In the genomic region with DNA sequence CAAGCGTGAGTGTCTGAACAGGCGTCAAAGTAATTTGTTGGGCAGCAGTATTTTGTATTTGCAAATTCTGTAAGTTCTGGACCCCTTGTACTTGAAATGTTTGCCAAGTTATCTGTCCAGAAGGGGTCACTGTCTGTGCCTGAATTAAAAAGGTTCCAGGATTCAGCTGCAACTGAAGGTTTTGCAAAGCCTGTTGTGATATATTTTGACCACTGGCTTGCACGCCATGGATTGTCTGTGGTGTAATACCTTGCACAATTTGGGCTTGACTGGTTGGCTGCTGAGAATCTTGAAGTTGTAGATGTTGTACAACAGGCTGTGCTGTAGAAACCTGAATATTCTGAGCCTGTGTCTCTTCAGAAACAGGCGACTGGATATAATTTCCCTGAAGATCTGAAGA, we compare ENCODE assay signal across 17 mouse cellular contexts. TPM values are rescaled to one million over a fixed set of nuclear protein-coding genes. Genes with fewer than 3 reads are reported as not detected.
DNase-seq lines count a peak whose midpoint lies in the region; ATAC-seq and TF ChIP-seq lines count a peak whose summit lies in the region.
"Had no signal": no experiment of that assay in that cellular context is flagged by ENCODE, and none has a peak within 500 bp of the region (broad histone marks: within the 10 kb centered on the region; RNA-seq: fewer than 3 reads in every experiment).

No protein-coding gene starts in this region.

- WGBS in hindbrain, postnatal 0 days = 89% methylated on average over 4 of the region's 4 CpGs
- WGBS in hindbrain, embryonic 16.5 days = 93% methylated on average over 4 of the region's 4 CpGs
- WGBS in midbrain, postnatal 0 days = 94% methylated on average over 4 of the region's 4 CpGs
- 95% methylated on average over 4 of the region's 4 CpGs for WGBS in midbrain, embryonic 13.5 days
- WGBS in midbrain, embryonic 14.5 days = 93% methylated on average over 4 of the region's 4 CpGs

- intact Hi-C loops in left cerebral cortex, postnatal 25 days (cut with DNase I) = no loop called here

- no peak overlapping the region for H3K4me3 ChIP-seq in hindbrain, postnatal 0 days (ENCODE audit: low read length)
- H3K4me3 ChIP-seq in hindbrain, embryonic 16.5 days (ENCODE audit: low read length) = no peak overlapping the region
- H3K4me3 ChIP-seq in midbrain, postnatal 0 days (ENCODE audit: low read depth, low read length) = no peak overlapping the region
- H3K4me3 ChIP-seq in midbrain, embryonic 13.5 days (replicated peaks) = no peak overlapping the region
- H3K4me3 ChIP-seq in midbrain, embryonic 14.5 days (replicated peaks; ENCODE audit: low read depth, low read length) = no peak overlapping the region
- H3K4me3 ChIP-seq: embryonic facial prominence, embryonic 13.5 days; forebrain, embryonic 12.5 days; heart, embryonic 15.5 days; hindbrain, embryonic 13.5 days; limb, embryonic 10.5 days; megakaryocyte, embryonic 14.5 days had no signal

- H3K4me2 ChIP-seq in hindbrain, postnatal 0 days (ENCODE audit: low read depth, low read length) = no peak overlapping the region
- H3K4me2 ChIP-seq in hindbrain, embryonic 16.5 days (ENCODE audit: low read length) = no peak overlapping the region
- H3K4me2 ChIP-seq in midbrain, postnatal 0 days (ENCODE audit: low read depth, low read length, poor library complexity, severe bottlenecking) = no peak overlapping the region
- no peak overlapping the region for H3K4me2 ChIP-seq in midbrain, embryonic 13.5 days (replicated peaks)
- no peak overlapping the region for H3K4me2 ChIP-seq in midbrain, embryonic 14.5 days (ENCODE audit: low read length)
- H3K4me2 ChIP-seq: embryonic facial prominence, embryonic 13.5 days; forebrain, embryonic 12.5 days; heart, embryonic 15.5 days; hindbrain, embryonic 13.5 days had no signal

- H3K9ac ChIP-seq in hindbrain, postnatal 0 days (replicated peaks; ENCODE audit: low read length) = no peak overlapping the region
- H3K9ac ChIP-seq in hindbrain, embryonic 16.5 days (ENCODE audit: low read depth, low read length) = no peak overlapping the region
- H3K9ac ChIP-seq in midbrain, postnatal 0 days (replicated peaks; ENCODE audit: low read length, poor library complexity, severe bottlenecking) = no peak overlapping the region
- H3K9ac ChIP-seq in midbrain, embryonic 13.5 days (replicated peaks) = no peak overlapping the region
- no peak overlapping the region for H3K9ac ChIP-seq in midbrain, embryonic 14.5 days (replicated peaks; ENCODE audit: low read length)
- H3K9ac ChIP-seq: embryonic facial prominence, embryonic 13.5 days; forebrain, embryonic 12.5 days; heart, embryonic 15.5 days; hindbrain, embryonic 13.5 days had no signal

- peak; percentile 17 for DNase-seq in hindbrain, postnatal 0 days (ENCODE audit: low spot score)
- no peak for DNase-seq in midbrain, postnatal 0 days (ENCODE audit: low spot score)
- no peak for DNase-seq in left cerebral cortex, postnatal 25 days (ENCODE audit: low spot score in 2 of 2)
- DNase-seq in midbrain, embryonic 14.5 days = no peak
- DNase-seq: heart, adult 11 months; kidney, adult 2 months; kidney, postnatal 4 days; layer of hippocampus, postnatal 36 days had no signal

- ATAC-seq in hindbrain, postnatal 0 days = no peak
- no peak for ATAC-seq in hindbrain, embryonic 16.5 days
- ATAC-seq in midbrain, postnatal 0 days (ENCODE audit: low FRiP score) = no peak
- ATAC-seq in midbrain, embryonic 13.5 days = no peak
- peak; percentile 12 to 60; a peak in 1 of 4 replicates for ATAC-seq in hematopoietic stem cell, adult 5-6 weeks (replicated peaks in 1 of 2; ENCODE audit: insufficient read depth in 1 of 2, low FRiP score in 2 of 2, low TSS enrichment in 1 of 2, low read depth in 1 of 2, poor library complexity in 2 of 2, severe bottlenecking in 2 of 2)
- ATAC-seq in midbrain, embryonic 14.5 days (ENCODE audit: low FRiP score, low TSS enrichment) = no peak

- peak; percentile 42 for TF ChIP-seq CTCF in hindbrain, postnatal 0 days (IDR thresholded peaks at IDR 0.05; ENCODE audit: low read depth)
- TF ChIP-seq CTCF in midbrain, postnatal 0 days (IDR thresholded peaks at IDR 0.05) = peak; percentile 43; the same call in 1 of the 2 replicates

- H3K9me3 ChIP-seq in hindbrain, postnatal 0 days (ENCODE audit: low read length) = no peaks in the 10 kb centered on the region
- no peaks in the 10 kb centered on the region for H3K9me3 ChIP-seq in hindbrain, embryonic 16.5 days (ENCODE audit: control insufficient read depth, low read length)
- no peaks in the 10 kb centered on the region for H3K9me3 ChIP-seq in midbrain, postnatal 0 days (ENCODE audit: low read length)
- no peaks in the 10 kb centered on the region for H3K9me3 ChIP-seq in midbrain, embryonic 13.5 days
- no peaks in the 10 kb centered on the region for H3K9me3 ChIP-seq in midbrain, embryonic 14.5 days (ENCODE audit: control insufficient read depth, low read length)
- H3K9me3 ChIP-seq: embryonic facial prominence, embryonic 13.5 days; forebrain, embryonic 12.5 days; heart, embryonic 15.5 days; hindbrain, embryonic 13.5 days; limb, embryonic 10.5 days; megakaryocyte, embryonic 14.5 days had no signal

- H3K4me1 ChIP-seq in hindbrain, postnatal 0 days (ENCODE audit: insufficient read depth, low read length) = no peaks in the 10 kb centered on the region; the same call in 1 of the 2 replicates
- no peaks in the 10 kb centered on the region for H3K4me1 ChIP-seq in hindbrain, embryonic 16.5 days (ENCODE audit: control insufficient read depth, insufficient read depth, low read depth, low read length)
- H3K4me1 ChIP-seq in midbrain, postnatal 0 days (ENCODE audit: insufficient read depth, low read length) = no peaks in the 10 kb centered on the region
- peaks cover 12% of the 10 kb centered on the region for H3K4me1 ChIP-seq in midbrain, embryonic 13.5 days (replicated peaks)
- peaks cover 7% of the 10 kb centered on the region; the same call in 1 of the 2 replicates for H3K4me1 ChIP-seq in midbrain, embryonic 14.5 days (ENCODE audit: control insufficient read depth, insufficient read depth, low read length)
- H3K4me1 ChIP-seq: limb, embryonic 10.5 days had no signal

- no peaks in the 10 kb centered on the region for H3K27me3 ChIP-seq in hindbrain, postnatal 0 days (ENCODE audit: insufficient read depth, low read length)
- no peaks in the 10 kb centered on the region for H3K27me3 ChIP-seq in hindbrain, embryonic 16.5 days (replicated peaks; ENCODE audit: control insufficient read depth, insufficient read depth, low read length)
- H3K27me3 ChIP-seq in midbrain, postnatal 0 days (ENCODE audit: insufficient read depth, low read length) = no peaks in the 10 kb centered on the region
- no peaks in the 10 kb centered on the region for H3K27me3 ChIP-seq in midbrain, embryonic 13.5 days
- no peaks in the 10 kb centered on the region for H3K27me3 ChIP-seq in midbrain, embryonic 14.5 days (ENCODE audit: control insufficient read depth, insufficient read depth, low read length)
- H3K27me3 ChIP-seq: embryonic facial prominence, embryonic 13.5 days; forebrain, embryonic 12.5 days; heart, embryonic 15.5 days; hindbrain, embryonic 13.5 days; megakaryocyte, embryonic 14.5 days had no signal

- H3K27ac ChIP-seq in hindbrain, postnatal 0 days = no peak overlapping the region
- no peak overlapping the region for H3K27ac ChIP-seq in hindbrain, embryonic 16.5 days (ENCODE audit: low read depth, low read length)
- H3K27ac ChIP-seq in midbrain, postnatal 0 days (ENCODE audit: low read depth, low read length) = no peak overlapping the region
- no peak overlapping the region for H3K27ac ChIP-seq in midbrain, embryonic 13.5 days
- H3K27ac ChIP-seq in midbrain, embryonic 14.5 days (replicated peaks; ENCODE audit: low read depth, low read length) = no peak overlapping the region
- H3K27ac ChIP-seq: embryonic facial prominence, embryonic 13.5 days; forebrain, embryonic 12.5 days; heart, embryonic 15.5 days; hindbrain, embryonic 13.5 days; limb, embryonic 10.5 days had no signal

- H3K36me3 ChIP-seq in hindbrain, postnatal 0 days (ENCODE audit: insufficient read depth, low read length) = peaks cover 14% of the 10 kb centered on the region
- H3K36me3 ChIP-seq in hindbrain, embryonic 16.5 days (ENCODE audit: control insufficient read depth, insufficient read depth, low read length) = peaks cover 12% of the 10 kb centered on the region
- H3K36me3 ChIP-seq in midbrain, postnatal 0 days (ENCODE audit: insufficient read depth, low read length) = peaks cover 14% of the 10 kb centered on the region; the same call in 1 of the 2 replicates
- H3K36me3 ChIP-seq in midbrain, embryonic 13.5 days = peaks cover 27% of the 10 kb centered on the region
- peaks cover 23% of the 10 kb centered on the region for H3K36me3 ChIP-seq in midbrain, embryonic 14.5 days (ENCODE audit: control insufficient read depth, insufficient read depth, low read length)

RNA-seq across cellular contexts. Expression of a gene that starts 9.9 kb away (rescaled TPM):
- total RNA-seq in hindbrain, postnatal 0 days (2014; rRNA removed) = 62.1 and 91.4 TPM in 2 replicates
- 24.6 and 25.5 TPM in 2 replicates for polyA plus RNA-seq in hindbrain, postnatal 0 days (2015; fragmentation: Nextera tagmentation; extraction: Ambion mirVana)
- 30.0 and 31.2 TPM in 2 replicates for polyA plus RNA-seq in hindbrain, embryonic 16.5 days (2015; fragmentation: Nextera tagmentation; extraction: Ambion mirVana)
- 73.3 and 80.5 TPM in 2 replicates for total RNA-seq in midbrain, postnatal 0 days (2014; rRNA removed)
- polyA plus RNA-seq in midbrain, postnatal 0 days (2015; fragmentation: Nextera tagmentation; extraction: Ambion mirVana) = 20.1 and 23.4 TPM in 2 replicates
- polyA plus RNA-seq in midbrain, embryonic 13.5 days (2015; fragmentation: Nextera tagmentation; extraction: Ambion mirVana) = 53.2 and 56.1 TPM in 2 replicates
- total RNA-seq in hematopoietic stem cell, adult 5-6 weeks (2017) = 160 and 167 TPM in 2 replicates
- total RNA-seq in left cerebral cortex, postnatal 25 days (2021) = 10 to 100 TPM; 50.2 to 55.8 TPM
- 43.5 and 61.5 TPM in 2 replicates for polyA plus RNA-seq in midbrain, embryonic 14.5 days (2014; fragmentation: Nextera tagmentation; extraction: Ambion mirVana)

RNA-seq across cellular contexts. Expression of a gene that starts 16.2 kb away (rescaled TPM):
- not detected in 2 replicates for total RNA-seq in hindbrain, postnatal 0 days (2014; rRNA removed)
- not detected in 2 replicates for polyA plus RNA-seq in hindbrain, postnatal 0 days (2015; fragmentation: Nextera tagmentation; extraction: Ambion mirVana)
- not detected in 2 replicates for polyA plus RNA-seq in hindbrain, embryonic 16.5 days (2015; fragmentation: Nextera tagmentation; extraction: Ambion mirVana)
- not detected in 2 replicates for total RNA-seq in midbrain, postnatal 0 days (2014; rRNA removed)
- not detected in 2 replicates for polyA plus RNA-seq in midbrain, postnatal 0 days (2015; fragmentation: Nextera tagmentation; extraction: Ambion mirVana)
- polyA plus RNA-seq in midbrain, embryonic 13.5 days (2015; fragmentation: Nextera tagmentation; extraction: Ambion mirVana) = not detected in 2 replicates
- not detected in 2 replicates for total RNA-seq in hematopoietic stem cell, adult 5-6 weeks (2017)
- not detected for total RNA-seq in left cerebral cortex, postnatal 25 days (2021)
- not detected in 2 replicates for polyA plus RNA-seq in midbrain, embryonic 14.5 days (2014; fragmentation: Nextera tagmentation; extraction: Ambion mirVana)
- total RNA-seq: layer of hippocampus, postnatal 36 days had no signal
- polyA plus RNA-seq: embryonic facial prominence, embryonic 13.5 days; forebrain, embryonic 12.5 days; heart, embryonic 15.5 days; hindbrain, embryonic 13.5 days; kidney, adult 2 months; limb, embryonic 10.5 days had no signal

Comparison
In these comparisons a context has a peak if more than half of its experiments do, and no peak if none do; other contexts are left out.
1. ATAC-seq: peak in hematopoietic stem cell, adult 5-6 weeks (2 of 2); none in hindbrain, postnatal 0 days (single experiment), hindbrain, embryonic 16.5 days (single experiment), midbrain, postnatal 0 days (single experiment), midbrain, embryonic 13.5 days (single experiment) and midbrain, embryonic 14.5 days (single experiment).